Comparison of ENCODE assay signal across 9 mouse cellular contexts in the genomic region with DNA sequence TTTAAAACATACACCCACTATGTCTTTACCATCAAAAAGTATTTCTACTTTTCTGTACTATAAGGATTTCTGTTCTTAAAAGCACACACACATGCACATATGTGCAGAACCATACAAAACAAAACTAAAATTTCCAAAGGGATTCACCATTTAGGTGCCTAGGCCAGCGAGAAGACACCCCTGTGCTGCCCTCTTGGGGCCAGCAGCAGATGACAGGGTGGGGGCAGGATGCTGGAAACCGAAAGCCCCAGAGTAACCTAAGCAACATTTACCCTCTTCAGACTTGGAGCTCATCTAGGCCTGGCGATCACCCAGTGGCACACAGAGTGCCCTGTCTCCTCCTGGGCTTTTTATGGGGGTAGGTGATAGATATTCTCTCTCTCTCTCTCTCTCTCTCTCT.
A peak's percentile ranks its signal among the peaks of the same experiment; 100 is the strongest.
DNase-seq lines count a peak whose midpoint lies in the region; ATAC-seq and TF ChIP-seq lines count a peak whose summit lies in the region.
"Had no signal": no experiment of that assay in that cellular context is flagged by ENCODE, and none has a peak within 500 bp of the region (broad histone marks: within the 10 kb centered on the region; RNA-seq: fewer than 3 reads in every experiment).

No protein-coding gene starts in this region.

- no peaks in the 10 kb centered on the region for H3K79me2 ChIP-seq in liver, adult 2 months (ENCODE audit: control insufficient read depth, insufficient read depth, low read length)

- no peak overlapping the region for H3K4me3 ChIP-seq in kidney, adult 2 months (ENCODE audit: insufficient read depth, low read depth, low read length)
- H3K4me3 ChIP-seq in kidney, embryonic 14.5 days (ENCODE audit: low read length), result no peak overlapping the region
- H3K4me3 ChIP-seq in liver, adult 2 months (ENCODE audit: insufficient read depth, low read depth, low read length), result no peak overlapping the region

- no peaks in the 10 kb centered on the region for H3K36me3 ChIP-seq in kidney, adult 2 months (ENCODE audit: control insufficient read depth, insufficient read depth, low read length)
- H3K36me3 ChIP-seq in kidney, embryonic 14.5 days (ENCODE audit: control insufficient read depth, insufficient read depth, low read length), result no peaks in the 10 kb centered on the region
- no peaks in the 10 kb centered on the region for H3K36me3 ChIP-seq in liver, adult 2 months (ENCODE audit: control insufficient read depth, insufficient read depth, low read length)

- H3K4me2 ChIP-seq in kidney, embryonic 14.5 days (replicated peaks; ENCODE audit: low read depth, low read length), result no peak overlapping the region

- no peak for DNase-seq in kidney, adult 2 months
- peak; percentile 46 for DNase-seq in A20 (ENCODE audit: low read depth, low spot score)
- DNase-seq in R1 (ENCODE audit: low read depth, low spot score), result peak; percentile 16
- no peak for DNase-seq in liver, adult 2 months (ENCODE audit: extremely low read depth, low read depth, low spot score)
- DNase-seq in right cerebral cortex, adult 2 months (ENCODE audit: low spot score in 2 of 2), result no peak
- no peak for DNase-seq in lung, adult 18-20 months
- no peak for DNase-seq in left cerebral cortex, adult 11 months (ENCODE audit: low spot score)

- 43% methylated on average over 3 of the region's 3 CpGs for WGBS in kidney, adult 2 months
- WGBS in kidney, embryonic 14.5 days, result 33% methylated on average over 3 of the region's 3 CpGs
- 25% methylated on average over 3 of the region's 3 CpGs for WGBS in liver, adult 2 months

- no peaks in the 10 kb centered on the region for H3K4me1 ChIP-seq in kidney, adult 2 months (ENCODE audit: control insufficient read depth, insufficient read depth, low read length)
- H3K4me1 ChIP-seq in kidney, embryonic 14.5 days (ENCODE audit: control insufficient read depth, insufficient read depth, low read length), result no peaks in the 10 kb centered on the region
- no peaks in the 10 kb centered on the region for H3K4me1 ChIP-seq in liver, adult 2 months (ENCODE audit: control insufficient read depth, insufficient read depth, low read length)

- H3K9me3 ChIP-seq in kidney, embryonic 14.5 days (ENCODE audit: control insufficient read depth, low read length), result no peaks in the 10 kb centered on the region

- peak; percentile 49 for TF ChIP-seq CTCF in kidney, adult 2 months (conservative IDR thresholded peaks at IDR 0.05; ENCODE audit: insufficient read depth, insufficient read length, low read depth, low read length)
- peak; percentile 68 for TF ChIP-seq CTCF in liver, adult 2 months (IDR thresholded peaks at IDR 0.05; ENCODE audit: low read depth, low read length)

- H3K27me3 ChIP-seq in kidney, adult 2 months (replicated peaks; ENCODE audit: control insufficient read depth, insufficient read depth, low read length), result no peaks in the 10 kb centered on the region
- H3K27me3 ChIP-seq in kidney, embryonic 14.5 days (ENCODE audit: control insufficient read depth, insufficient read depth, low read length), result 0 out of 2 replicates have a peak, but pooled peaks cover 6% of the 10 kb centered on the region
- H3K27me3 ChIP-seq in liver, adult 2 months (ENCODE audit: control insufficient read depth, insufficient read depth, low read length), result no peaks in the 10 kb centered on the region

- H3K9ac ChIP-seq in kidney, embryonic 14.5 days (ENCODE audit: low read depth, low read length), result no peak overlapping the region
- no peak overlapping the region for H3K9ac ChIP-seq in liver, adult 2 months (ENCODE audit: low read depth, low read length)

- TF ChIP-seq POLR2A in kidney, adult 2 months (IDR thresholded peaks at IDR 0.05; ENCODE audit: low read depth, low read length), result no peak
- no peak for TF ChIP-seq POLR2A in liver, adult 2 months (IDR thresholded peaks at IDR 0.05; ENCODE audit: extremely low read depth, insufficient read depth, low read length)

- no peak for ATAC-seq in kidney, embryonic 14.5 days (ENCODE audit: low FRiP score, low TSS enrichment)
- ATAC-seq: activated CD4-positive, CD25-positive, alpha-beta regulatory T cell, adult 4 months had no signal

- no peak overlapping the region for H3K27ac ChIP-seq in kidney, adult 2 months (ENCODE audit: insufficient read depth, low read depth, low read length)
- no peak overlapping the region for H3K27ac ChIP-seq in kidney, embryonic 14.5 days (ENCODE audit: low read depth, low read length)
- no peak overlapping the region for H3K27ac ChIP-seq in liver, adult 2 months (replicated peaks; ENCODE audit: insufficient read depth, low read depth, low read length)

Comparison
In these comparisons a context has a peak if more than half of its experiments do, and no peak if none do; other contexts are left out.
1. DNase-seq: peak in A20 (single experiment) and R1 (single experiment); none in kidney, adult 2 months (single experiment), liver, adult 2 months (single experiment), right cerebral cortex, adult 2 months (0 of 2), lung, adult 18-20 months (0 of 2) and left cerebral cortex, adult 11 months (single experiment).